Mouse (Mus musculus) midbrain, embryonic 10.5 days (tissue): ENCODE results near the gene Itga2. TPM values are rescaled to one million over a fixed set of nuclear protein-coding genes. Genes with fewer than 3 reads are reported as not detected.

ENCODE experiments used
- DNase-seq: peaks from one replicate; pipeline ENCODE4 v3.0.0-alpha.2; 2017; ENCODE audit warnings: low spot score
- H3K27ac ChIP-seq: fragments of 300-500 bp; sonication (generic); replicated peaks from 2 replicates; pipeline ENCODE4 v1.5.1; 2016; ENCODE audit warnings: mild to moderate bottlenecking
- H3K27me3 ChIP-seq: fragments of 300-500 bp; sonication (generic); 2 replicates; pipeline ENCODE4 v1.6.1; 2016; ENCODE audit warnings: low read depth, mild to moderate bottlenecking; ENCODE audit not compliant: poor library complexity, severe bottlenecking
- H3K36me3 ChIP-seq: fragments of 300-500 bp; sonication (generic); 2 replicates; pipeline ENCODE4 v1.6.1; 2016; ENCODE audit warnings: mild to moderate bottlenecking, moderate library complexity
- H3K4me1 ChIP-seq: fragments of 300-500 bp; sonication (generic); 2 replicates; pipeline ENCODE4 v1.6.1; 2016
- H3K4me3 ChIP-seq: fragments of 300-500 bp; sonication (generic); 2 replicates; pipeline ENCODE4 v1.5.1; 2016; ENCODE audit warnings: mild to moderate bottlenecking, moderate library complexity
- H3K9me3 ChIP-seq: fragments of 300-500 bp; sonication (generic); replicated peaks from 2 replicates; pipeline ENCODE4 v1.6.1; 2016; ENCODE audit warnings: mild to moderate bottlenecking
- WGBS: fragments of 180-500 bp; shearing (Covaris S2); methylation state at CpG from one replicate; pipeline ENCODE4 v1.1.7; 2016; 5-methylcytosine and 5-hydroxymethylcytosine counted together
- polyA plus RNA-seq: library from polyadenylated mRNA; unstranded; fragments of >200 nt; fragmentation: Nextera tagmentation; extraction: Ambion mirVana; gene quantifications from 2 replicates; pipeline ENCODE4 v1.2.1, GENCODE M21; 2016

Gene Itga2
- polyA plus RNA-seq: 1.6 and 1.7 TPM in 2 replicates

GRCm38 (mm10) chr13:114931775-114932294, at the start of gene Itga2:
Gene Itga2 (minus strand): TSS chr13:114932100.
- no peaks in the 10 kb centered on the region for H3K9me3 ChIP-seq
- 2% methylated on average over 28 of the region's 28 CpGs for WGBS
- peaks cover 17% of the 10 kb centered on the region for H3K4me1 ChIP-seq
- peak within 1 kb of the TSS; percentile 64 for H3K27ac ChIP-seq
- H3K36me3 ChIP-seq: no peaks in the 10 kb centered on the region
- H3K27me3 ChIP-seq: peaks cover 61% of the 10 kb centered on the region
- H3K4me3 ChIP-seq: peak within 1 kb of the TSS; percentile 58
- peak; percentile 67 for DNase-seq

- Histone ChIP-seq H3K27me3 (no peaks in the 10 kb centered on the region), H3K4me3 (no peak overlapping the region), H3K9me3 (no peaks in the 10 kb centered on the region), H3K36me3 (no peaks in the 10 kb centered on the region), H3K4me1 (no peaks in the 10 kb centered on the region), H3K27ac (no peak overlapping the region)
- DNase-seq: no peak
- 37% methylated on average over 10 of the region's 10 CpGs for WGBS
These were observed 49.0 kb upstream of the Itga2 start for GRCm38 (mm10) chr13:114980831-114981419.

GRCm38 (mm10) chr13:114974484-114975042, 42.7 kb upstream of the Itga2 start:
- 80% methylated on average over 6 of the region's 6 CpGs for WGBS
- no peaks in the 10 kb centered on the region for H3K36me3 ChIP-seq
- H3K4me3 ChIP-seq: no peak overlapping the region
- DNase-seq: no peak
- H3K27me3 ChIP-seq: no peaks in the 10 kb centered on the region
- H3K4me1 ChIP-seq: no peaks in the 10 kb centered on the region
- H3K9me3 ChIP-seq: no peaks in the 10 kb centered on the region
- H3K27ac ChIP-seq: no peak overlapping the region

- Histone ChIP-seq H3K4me3 (no peak overlapping the region), H3K27me3 (no peaks in the 10 kb centered on the region), H3K4me1 (no peaks in the 10 kb centered on the region), H3K27ac (no peak overlapping the region), H3K9me3 (no peaks in the 10 kb centered on the region), H3K36me3 (no peaks in the 10 kb centered on the region)
- DNase-seq: no peak
- WGBS: 94% methylated on average over 3 of the region's 3 CpGs
These were observed 40.0 kb upstream of the Itga2 start for GRCm38 (mm10) chr13:114971905-114972304.

GRCm38 (mm10) chr13:114964233-114964632, 32.3 kb upstream of the Itga2 start:
- no peaks in the 10 kb centered on the region for H3K9me3 ChIP-seq
- WGBS: 39% methylated on average over 2 of the region's 2 CpGs
- no peaks in the 10 kb centered on the region for H3K36me3 ChIP-seq
- no peaks in the 10 kb centered on the region for H3K4me1 ChIP-seq
- no peak overlapping the region for H3K4me3 ChIP-seq
- no peaks in the 10 kb centered on the region for H3K27me3 ChIP-seq
- H3K27ac ChIP-seq: no peak overlapping the region
- DNase-seq: peak; percentile 64

GRCm38 (mm10) chr13:114954516-114954915, 22.6 kb upstream of the Itga2 start:
- DNase-seq: no peak
- Histone ChIP-seq H3K36me3 (no peaks in the 10 kb centered on the region), H3K9me3 (no peaks in the 10 kb centered on the region), H3K4me3 (no peak overlapping the region), H3K27me3 (no peaks in the 10 kb centered on the region), H3K4me1 (no peaks in the 10 kb centered on the region), H3K27ac (no peak overlapping the region)

- peaks cover 49% of the 10 kb centered on the region for H3K27me3 ChIP-seq
- no peaks in the 10 kb centered on the region for H3K36me3 ChIP-seq
- H3K27ac ChIP-seq: no peak overlapping the region
- 89% methylated on average over 7 of the region's 7 CpGs for WGBS
- H3K4me1 ChIP-seq: peaks cover 17% of the 10 kb centered on the region
- no peak for DNase-seq
- H3K4me3 ChIP-seq: no peak overlapping the region
- H3K9me3 ChIP-seq: no peaks in the 10 kb centered on the region
These were observed 1.6 kb upstream of the Itga2 start for GRCm38 (mm10) chr13:114933541-114933940.

GRCm38 (mm10) chr13:114930996-114931649, 777 bp downstream of the Itga2 start:
- no peaks in the 10 kb centered on the region for H3K36me3 ChIP-seq
- H3K27me3 ChIP-seq: peaks cover 69% of the 10 kb centered on the region
- peaks cover 17% of the 10 kb centered on the region for H3K4me1 ChIP-seq
- no peaks in the 10 kb centered on the region for H3K9me3 ChIP-seq
- 1% methylated on average over 10 of the region's 10 CpGs for WGBS
- DNase-seq: peak; percentile 27
- peak overlapping the region; percentile 64 for H3K27ac ChIP-seq
- H3K4me3 ChIP-seq: peak overlapping the region; percentile 58

GRCm38 (mm10) chr13:114924785-114925184, 7.1 kb downstream of the Itga2 start:
- Histone ChIP-seq H3K9me3 (no peaks in the 10 kb centered on the region), H3K27me3 (peaks cover 77% of the 10 kb centered on the region), H3K4me1 (peaks cover 23% of the 10 kb centered on the region), H3K36me3 (no peaks in the 10 kb centered on the region), H3K4me3 (no peak overlapping the region), H3K27ac (0 out of 2 replicates have a peak overlapping the region, but pooled peaks have one; percentile 23)
- 88% methylated on average over 1 of the region's 1 CpGs for WGBS
- DNase-seq: no peak

- H3K4me3 ChIP-seq: peak overlapping the region; percentile 20
- 16% methylated on average over 9 of the region's 9 CpGs for WGBS
- H3K27ac ChIP-seq: peak overlapping the region; percentile 76
- peak; percentile 81 for DNase-seq
- H3K9me3 ChIP-seq: no peaks in the 10 kb centered on the region
- H3K36me3 ChIP-seq: no peaks in the 10 kb centered on the region
- H3K27me3 ChIP-seq: peaks cover 68% of the 10 kb centered on the region
- peaks cover 23% of the 10 kb centered on the region for H3K4me1 ChIP-seq
These were observed 8.6 kb downstream of the Itga2 start for GRCm38 (mm10) chr13:114923331-114923730.

- DNase-seq: no peak
- Histone ChIP-seq H3K9me3 (no peaks in the 10 kb centered on the region), H3K4me1 (no peaks in the 10 kb centered on the region), H3K27me3 (peaks cover 2% of the 10 kb centered on the region; the same call in 1 of the 2 replicates), H3K4me3 (no peak overlapping the region), H3K36me3 (no peaks in the 10 kb centered on the region), H3K27ac (no peak overlapping the region)
- 79% methylated on average over 5 of the region's 5 CpGs for WGBS
These were observed 16.1 kb downstream of the Itga2 start for GRCm38 (mm10) chr13:114915767-114916166.

GRCm38 (mm10) chr13:114914963-114915362, 16.9 kb downstream of the Itga2 start:
- H3K4me3 ChIP-seq: no peak overlapping the region
- no peaks in the 10 kb centered on the region; the same call in 1 of the 2 replicates for H3K27me3 ChIP-seq
- WGBS: 92% methylated on average over 4 of the region's 4 CpGs
- no peaks in the 10 kb centered on the region for H3K9me3 ChIP-seq
- no peak for DNase-seq
- H3K27ac ChIP-seq: no peak overlapping the region
- H3K4me1 ChIP-seq: no peaks in the 10 kb centered on the region
- no peaks in the 10 kb centered on the region for H3K36me3 ChIP-seq

- WGBS: 90% methylated on average over 4 of the region's 4 CpGs
- DNase-seq: no peak
- H3K4me3 ChIP-seq: no peak overlapping the region
- no peaks in the 10 kb centered on the region for H3K9me3 ChIP-seq
- no peak overlapping the region for H3K27ac ChIP-seq
- H3K27me3 ChIP-seq: no peaks in the 10 kb centered on the region; the same call in 1 of the 2 replicates
- H3K36me3 ChIP-seq: no peaks in the 10 kb centered on the region
- H3K4me1 ChIP-seq: no peaks in the 10 kb centered on the region
These were observed 17.3 kb downstream of the Itga2 start for GRCm38 (mm10) chr13:114914559-114914958.
